Mouse (Mus musculus) ES-Bruce4 (cell line): Measurements from ENCODE around the gene Gm20532.

Experiments
- CTCF ChIP-seq: IDR thresholded peaks from one replicate; pipeline ENCODE4 v1.8.1; 2011; ENCODE audit warnings: low read depth, low read length
- POLR2A ChIP-seq: IDR thresholded peaks from one replicate; pipeline ENCODE4 v1.8.1; 2011; ENCODE audit warnings: low read length; ENCODE audit not compliant: insufficient read depth

DNA sequence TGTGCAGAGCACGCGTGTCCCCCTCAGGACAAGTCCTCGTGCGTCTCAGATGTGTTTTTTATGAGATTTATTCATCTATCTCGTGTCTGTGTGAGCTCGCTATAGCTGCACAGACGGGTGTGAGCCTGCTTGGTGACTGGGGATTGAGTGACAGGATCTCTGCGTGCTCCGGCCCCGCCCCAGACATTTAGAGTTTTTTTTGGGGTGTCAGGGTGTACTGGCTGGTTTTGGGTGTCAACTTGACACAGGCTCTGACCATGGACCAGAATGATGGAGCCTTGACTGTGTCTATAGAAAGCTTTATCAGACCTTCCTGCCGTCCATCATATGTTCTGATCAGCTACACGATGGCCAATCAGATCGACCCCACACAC lies 76.1 kb downstream of the Gm20532 start:
- TF ChIP-seq CTCF (no peak), POLR2A (no peak)
